Mouse (Mus musculus): ENCODE data around the gene Txndc2.

DNA sequence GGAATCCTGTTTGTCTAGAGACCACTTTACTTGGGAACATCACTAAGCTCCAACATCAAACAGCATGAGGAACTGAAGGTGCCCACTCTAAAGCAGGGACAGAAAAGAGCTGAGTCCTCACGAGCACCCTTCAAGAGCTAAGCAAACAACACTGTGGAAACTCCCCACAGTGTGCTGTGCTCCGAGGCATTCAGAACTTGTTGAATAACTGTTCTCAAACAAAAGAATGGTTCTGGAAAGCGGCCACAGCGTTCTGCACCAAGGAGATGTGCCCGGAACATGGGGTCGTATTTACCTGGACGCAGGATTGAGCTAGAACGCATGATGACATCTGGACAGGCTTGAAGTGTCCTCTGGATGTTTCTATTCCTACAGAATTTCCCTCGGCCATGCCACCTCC, 16.0 kb upstream of the Txndc2 start:
- TF ChIP-seq POLR2A (IDR thresholded peaks at IDR 0.05; ENCODE audit: low read depth, low read length), result no peak
- no peak for TF ChIP-seq CTCF (IDR thresholded peaks at IDR 0.05; ENCODE audit: borderline replicate concordance, insufficient read depth, low read length)
